Mouse (Mus musculus) fat pad, adult 2 months (tissue): ENCODE results near the gene Mst1r.

Experiments
- DNase-seq: peaks from one replicate; pipeline ENCODE4 v3.0.0-alpha.2; 2011; ENCODE audit warnings: low read depth, low spot score; ENCODE audit errors: extremely low read depth

Gene Mst1r

DNA sequence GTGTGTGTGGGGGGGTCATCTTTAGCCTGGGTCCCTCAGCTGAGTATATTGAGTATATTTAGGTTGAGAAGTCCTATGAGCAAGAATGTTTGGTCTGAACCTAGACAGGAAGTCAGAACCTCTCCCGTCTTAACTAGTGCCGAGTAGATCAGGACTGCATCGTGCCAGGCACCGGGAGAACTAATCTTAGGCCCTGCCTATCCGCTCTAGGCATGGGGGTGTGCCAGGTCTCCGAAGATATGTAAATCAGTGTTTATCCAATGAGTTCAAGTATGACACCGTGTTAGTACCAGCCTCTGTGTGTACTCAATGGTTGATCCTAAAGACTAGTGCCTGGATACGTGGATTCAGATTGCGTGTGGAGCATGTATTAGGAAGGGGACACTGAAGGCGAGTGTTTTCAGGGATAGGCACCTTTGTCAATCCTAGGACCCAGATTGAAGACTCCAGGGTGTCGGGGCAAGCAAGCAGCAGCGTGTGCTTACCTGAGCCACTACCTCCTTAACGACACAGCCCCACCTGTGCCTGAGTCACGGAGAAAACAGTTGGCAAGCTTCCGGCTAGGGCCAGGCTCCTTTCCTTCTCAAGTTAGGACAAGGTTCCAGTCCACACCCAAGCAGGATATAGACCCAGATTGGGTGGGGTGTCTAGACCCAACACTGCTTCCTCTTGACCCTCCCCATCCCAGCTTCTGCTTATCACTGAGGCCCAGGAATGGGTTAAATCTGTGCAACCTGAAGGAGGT, 3.5 kb downstream of the Mst1r start:
- DNase-seq, result no peak

DNA sequence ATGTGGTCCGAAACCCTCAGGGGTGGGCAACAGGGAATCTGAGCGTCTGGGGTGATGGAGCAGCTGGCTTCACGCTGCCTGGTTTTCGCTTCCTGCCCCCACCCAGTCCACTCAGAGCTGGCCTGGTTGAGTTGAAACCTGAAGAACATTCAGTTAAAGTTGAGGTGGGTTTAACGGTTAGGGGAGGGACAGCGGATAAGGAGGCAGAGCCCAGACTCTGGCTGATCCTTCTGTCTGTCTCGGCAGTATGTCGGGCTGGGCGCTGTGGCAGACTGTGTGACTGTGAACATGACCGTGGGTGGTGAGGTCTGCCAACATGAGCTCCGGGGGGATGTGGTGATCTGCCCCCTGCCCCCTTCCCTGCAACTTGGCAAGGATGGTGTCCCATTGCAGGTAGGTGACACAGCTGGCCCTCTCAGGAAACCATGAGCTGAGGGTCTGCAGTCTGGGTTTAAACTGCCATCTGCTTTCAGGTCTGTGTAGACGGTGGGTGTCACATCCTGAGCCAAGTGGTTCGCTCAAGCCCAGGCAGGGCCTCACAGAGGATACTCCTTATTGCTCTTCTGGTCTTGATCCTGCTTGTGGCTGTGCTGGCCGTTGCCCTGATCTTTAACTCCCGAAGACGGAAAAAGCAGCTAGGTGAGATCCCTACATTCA, 8.2 kb downstream of the Mst1r start:
- DNase-seq, result no peak

DNA sequence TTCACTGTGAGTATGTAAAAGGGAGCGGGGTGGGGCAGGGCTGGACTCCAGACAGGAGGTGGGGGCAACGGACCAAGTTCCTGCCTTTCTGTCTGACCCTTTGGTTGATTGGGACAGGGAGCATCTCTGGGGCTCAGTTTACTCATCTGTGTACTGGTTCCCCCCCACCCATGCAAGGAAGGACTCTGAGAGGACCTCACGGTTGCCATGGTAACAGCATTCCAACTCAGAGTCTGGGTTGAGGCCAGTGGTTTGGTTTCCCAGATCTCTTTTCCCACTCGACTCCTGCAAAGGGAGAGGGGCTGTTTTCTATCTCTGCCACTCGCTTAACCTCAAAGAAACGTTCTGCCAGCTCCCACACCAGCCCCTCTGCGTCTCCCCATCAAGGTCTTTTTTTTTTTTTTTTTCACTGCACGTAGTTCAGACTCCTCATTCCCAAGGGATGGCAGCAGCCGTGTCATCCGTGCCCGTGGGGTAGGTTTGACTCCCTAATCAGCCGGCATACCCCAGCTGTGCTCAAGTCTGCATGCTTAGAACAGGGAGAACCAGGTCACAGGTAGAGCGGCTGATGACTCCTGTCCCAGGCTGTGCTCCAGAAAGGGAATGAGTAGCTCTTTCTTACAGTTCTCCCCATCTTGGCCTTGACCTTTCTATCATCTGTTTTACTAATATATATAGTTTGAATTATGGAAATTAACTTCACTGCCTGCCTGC, 11.4 kb downstream of the Mst1r start:
- DNase-seq, result no peak

DNA sequence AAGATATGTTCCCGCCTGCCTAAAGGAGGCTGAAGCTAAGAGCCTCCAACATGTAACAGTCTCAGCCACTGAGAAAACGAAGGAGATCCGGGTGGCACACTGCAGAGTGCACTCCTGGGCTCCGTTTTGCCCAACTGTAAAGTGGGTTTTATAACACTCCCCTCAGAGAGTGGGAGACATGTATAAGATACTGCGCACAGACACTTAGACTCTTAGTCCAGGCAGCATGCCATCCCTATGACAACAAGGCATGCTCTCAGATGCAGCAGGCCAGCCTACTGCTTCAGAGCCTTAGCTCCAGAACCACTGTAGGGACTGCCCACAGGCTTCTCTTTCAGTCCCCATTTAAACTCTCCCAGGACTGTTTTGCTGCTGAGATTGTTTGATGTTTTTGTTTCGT, 12.2 kb downstream of the Mst1r start:
- DNase-seq, result no peak

GRCm38 (mm10) chr9:107919441-107919840, 12.8 kb downstream of the Mst1r start:
- DNase-seq, result no peak

DNA sequence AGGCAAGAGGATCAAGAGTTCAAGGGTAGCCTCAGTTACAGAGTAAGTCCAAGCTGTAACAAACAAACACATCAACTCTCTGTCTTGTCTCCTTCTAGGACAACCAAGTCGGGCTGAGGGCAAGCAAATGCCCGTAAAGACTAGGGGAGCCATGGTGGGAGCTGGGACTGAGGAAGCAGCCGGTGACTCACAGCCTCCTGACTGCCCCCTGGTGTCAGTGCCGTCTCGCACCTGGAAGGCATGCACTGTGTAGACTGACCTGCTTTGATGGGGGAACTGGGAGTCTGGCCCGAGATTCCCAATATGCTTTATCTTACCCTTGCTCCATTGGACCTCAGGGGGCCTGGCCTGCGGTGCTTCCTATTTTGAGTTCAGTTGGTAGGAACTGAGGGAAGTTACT, 16.3 kb downstream of the Mst1r start:
- no peak for DNase-seq

- DNase-seq, result no peak
These were observed 17.3 kb downstream of the Mst1r start for GRCm38 (mm10) chr9:107923956-107924355.

DNA sequence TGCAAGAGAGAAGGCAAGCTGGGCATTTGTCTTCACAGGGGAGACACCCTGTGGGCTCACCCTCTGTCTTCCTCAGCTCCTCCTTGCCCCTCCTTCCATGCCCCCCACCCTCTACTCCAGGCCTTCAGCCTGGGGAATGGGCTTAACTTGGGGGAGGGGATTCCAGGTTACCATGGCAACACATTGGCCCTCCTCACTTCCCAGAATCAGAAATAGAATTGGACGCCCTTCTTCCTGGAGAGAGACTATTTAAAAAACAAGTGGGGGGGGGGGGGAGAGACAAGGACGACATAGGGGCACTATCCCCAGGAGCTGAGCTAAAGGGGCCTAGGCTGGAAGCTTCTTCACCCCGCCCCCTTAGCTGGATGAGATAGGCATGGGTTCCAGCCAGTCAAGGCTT, 18.6 kb downstream of the Mst1r start:
- DNase-seq, result no peak

DNA sequence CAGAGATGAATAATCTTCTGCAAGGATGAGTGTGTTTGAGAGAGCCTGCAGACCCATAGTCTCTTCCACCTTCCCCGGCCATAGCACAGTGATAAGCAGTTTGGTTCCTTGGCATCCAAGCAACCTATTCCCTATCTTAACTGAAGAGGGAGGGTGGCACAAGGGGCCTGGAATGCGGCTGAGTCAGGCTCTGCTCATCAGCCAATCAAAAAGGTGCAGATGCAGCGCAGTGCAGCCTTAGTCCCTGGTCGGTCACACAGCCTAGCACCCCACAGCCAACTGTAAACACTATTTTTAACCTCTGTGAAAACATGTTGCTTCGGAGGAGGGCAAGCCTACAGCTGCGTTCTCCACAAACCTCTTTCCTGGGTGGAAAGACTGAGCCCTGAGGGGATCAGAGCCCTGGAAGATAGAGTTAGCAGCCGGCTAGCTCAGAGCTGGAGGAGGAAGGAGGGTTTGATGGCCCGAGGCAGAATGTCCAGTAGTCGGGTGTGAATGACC, 20.3 kb downstream of the Mst1r start:
- DNase-seq, result no peak

DNA sequence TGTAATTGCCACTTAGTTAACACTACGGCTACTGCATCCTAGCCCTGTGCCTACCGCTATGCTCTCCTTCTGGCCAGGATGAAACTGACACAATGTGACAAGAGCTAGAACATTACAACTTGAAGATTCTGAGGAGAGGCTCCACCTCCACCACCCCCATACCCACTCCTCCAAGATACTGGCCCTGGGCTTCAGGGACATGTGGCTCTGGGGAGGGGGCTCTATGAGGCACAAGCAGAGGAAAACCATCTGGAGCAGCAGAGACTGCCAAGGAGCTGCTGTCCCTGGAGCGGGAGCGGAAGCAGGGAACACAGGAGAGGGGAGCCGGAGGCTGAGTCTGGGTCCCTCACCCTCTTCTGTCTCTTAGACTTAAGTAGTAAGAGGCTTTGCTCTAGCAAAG, 21.1 kb downstream of the Mst1r start:
- DNase-seq, result no peak

DNA sequence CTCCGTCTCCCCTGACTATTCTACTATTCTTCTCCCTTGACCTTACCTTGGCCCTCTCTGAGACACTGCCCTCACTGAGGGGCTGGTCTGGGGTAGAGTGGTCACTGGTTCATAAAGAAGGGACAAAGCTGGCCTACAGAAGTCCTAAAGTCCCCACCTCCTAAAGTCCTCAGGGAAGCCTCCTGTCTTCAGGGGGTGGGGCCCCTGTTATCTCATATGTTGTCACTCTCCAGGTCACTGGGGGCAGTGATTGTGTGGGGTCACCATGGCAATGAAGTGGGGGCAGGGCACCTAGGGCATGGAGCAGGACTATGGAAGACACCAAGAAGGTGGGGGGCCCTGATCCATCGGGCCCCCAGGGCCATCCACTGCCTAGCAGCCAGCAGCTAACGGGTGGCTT, 21.5 kb downstream of the Mst1r start, which contains the start of gene Actl11:
Gene Actl11, plus strand, starts transcription at position 301 of the 400 bp plus-strand sequence.
- DNase-seq, result no peak

DNA sequence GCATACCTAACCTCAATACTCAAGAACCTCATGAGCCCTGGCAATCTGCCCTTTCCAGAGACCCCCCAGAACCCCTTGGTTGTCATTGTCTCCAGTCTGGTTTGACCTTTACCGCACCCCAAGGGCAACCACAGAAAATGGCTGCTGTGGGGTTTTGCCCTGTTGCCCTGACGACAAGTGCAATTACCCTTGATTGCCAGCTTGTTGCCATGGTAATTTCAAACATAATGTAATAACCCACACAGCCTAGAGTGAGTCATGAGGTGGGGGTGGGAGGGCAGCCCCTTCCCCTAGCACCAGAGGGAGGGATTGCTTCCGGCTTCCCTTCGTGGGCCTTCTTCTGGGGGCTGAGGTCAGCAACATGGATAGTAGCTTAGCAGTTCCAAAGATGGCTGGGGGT, 25.5 kb downstream of the Mst1r start:
- DNase-seq, result no peak

GRCm38 (mm10) chr9:107934146-107934545, 27.5 kb downstream of the Mst1r start:
- peak; percentile 33 for DNase-seq

GRCm38 (mm10) chr9:107935374-107935773, 28.7 kb downstream of the Mst1r start, which contains the start of gene Camkv:
Gene Camkv, plus strand, starts transcription at chr9:107935674.
- no peak for DNase-seq

DNA sequence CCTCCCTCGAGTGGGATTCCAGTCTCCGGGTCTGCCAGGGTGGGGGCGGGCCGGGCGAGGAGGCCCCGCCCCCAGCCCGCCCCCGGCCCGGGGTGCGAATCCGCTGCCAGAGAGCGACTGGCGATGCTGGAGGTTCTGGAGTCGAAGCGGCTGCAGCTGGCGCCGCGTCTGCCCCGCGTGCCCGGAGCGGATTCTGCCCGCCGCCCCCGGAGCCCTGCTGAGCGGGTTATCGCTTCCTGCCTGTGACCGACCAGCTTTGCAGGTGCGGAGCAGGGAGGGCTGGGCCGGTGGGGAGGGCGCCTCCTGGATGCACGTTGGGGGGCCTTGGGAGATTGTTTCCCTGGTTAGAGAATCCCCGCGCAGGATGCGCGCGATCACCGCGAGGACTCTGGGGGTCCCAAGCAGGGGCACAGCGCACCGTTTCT, 29.1 kb downstream of the Mst1r start:
- DNase-seq, result no peak

GRCm38 (mm10) chr9:107936215-107936822, 29.6 kb downstream of the Mst1r start:
- no peak for DNase-seq

DNA sequence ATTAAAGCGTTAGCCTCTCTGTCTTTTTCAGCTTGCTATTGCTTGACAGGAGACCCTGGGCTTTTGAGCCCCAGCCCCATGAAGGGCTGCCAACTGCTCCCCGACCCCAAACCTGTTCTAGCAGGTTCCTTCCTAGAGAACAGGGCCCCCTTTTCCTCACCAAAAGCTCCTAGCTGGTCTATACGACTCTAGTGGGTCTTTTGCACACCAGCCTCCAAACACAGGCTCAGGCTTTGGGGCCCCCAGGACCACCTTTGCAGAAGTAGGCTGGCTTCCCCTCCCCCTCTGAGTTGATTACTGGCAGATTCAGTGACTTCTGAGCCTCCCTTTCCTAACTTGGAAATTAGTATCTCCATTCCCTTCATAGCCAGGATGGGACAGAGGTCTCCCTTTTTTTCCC, 30.2 kb downstream of the Mst1r start:
- DNase-seq, result no peak

- DNase-seq, result no peak
These were observed 40.8 kb downstream of the Mst1r start for GRCm38 (mm10) chr9:107947241-107948194.

GRCm38 (mm10) chr9:107949184-107949921, 42.7 kb downstream of the Mst1r start:
- no peak for DNase-seq

DNA sequence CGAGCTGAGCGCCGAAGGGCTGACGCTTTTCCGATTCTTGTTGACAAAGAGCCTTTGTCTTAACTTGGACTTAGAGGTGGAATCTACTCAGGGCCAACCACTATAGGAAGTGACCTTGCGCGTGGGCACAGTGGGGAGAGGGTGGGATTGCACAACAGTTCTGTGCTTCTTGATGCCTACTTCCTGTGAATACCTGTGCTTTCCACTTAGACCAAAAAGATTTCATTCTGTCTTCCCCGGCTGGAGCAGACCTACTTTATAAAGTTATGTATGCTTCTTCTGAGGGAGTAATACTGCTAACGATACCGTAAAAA, 43.2 kb downstream of the Mst1r start, which contains the start of gene Traip:
Gene Traip, plus strand, starts transcription at position 215 of the 314 bp plus-strand sequence.
- DNase-seq, result no peak
